Mouse (Mus musculus) heart, postnatal 36 days (tissue): ENCODE data around the gene Phactr2. TPM values are rescaled to one million over a fixed set of nuclear protein-coding genes. Genes with fewer than 3 reads are reported as not detected.
"Not testable (repeated sequence)": the region's sequence is repeated elsewhere in the genome, so short reads cannot be mapped to it uniquely, and the experiment has no call there.

Experiments
- DNase-seq, 2 experiments: peaks; one replicate each; pipeline ENCODE4 v3.0.0; 2021 to 2022
- intact Hi-C: fragments of 180-260 bp; cut with DNase I; formaldehyde crosslinking; loops from one replicate; pipeline ENCODE4 v1.15.1; 2025
- total RNA-seq, 2 experiments: library from RNA; stranded (reverse); gene quantifications; 2 replicates each; pipeline ENCODE4 v1.2.3; 2021

Phactr2 gene
- total RNA-seq: 10 to 100 TPM; 45.6 to 45.8 TPM

DNA sequence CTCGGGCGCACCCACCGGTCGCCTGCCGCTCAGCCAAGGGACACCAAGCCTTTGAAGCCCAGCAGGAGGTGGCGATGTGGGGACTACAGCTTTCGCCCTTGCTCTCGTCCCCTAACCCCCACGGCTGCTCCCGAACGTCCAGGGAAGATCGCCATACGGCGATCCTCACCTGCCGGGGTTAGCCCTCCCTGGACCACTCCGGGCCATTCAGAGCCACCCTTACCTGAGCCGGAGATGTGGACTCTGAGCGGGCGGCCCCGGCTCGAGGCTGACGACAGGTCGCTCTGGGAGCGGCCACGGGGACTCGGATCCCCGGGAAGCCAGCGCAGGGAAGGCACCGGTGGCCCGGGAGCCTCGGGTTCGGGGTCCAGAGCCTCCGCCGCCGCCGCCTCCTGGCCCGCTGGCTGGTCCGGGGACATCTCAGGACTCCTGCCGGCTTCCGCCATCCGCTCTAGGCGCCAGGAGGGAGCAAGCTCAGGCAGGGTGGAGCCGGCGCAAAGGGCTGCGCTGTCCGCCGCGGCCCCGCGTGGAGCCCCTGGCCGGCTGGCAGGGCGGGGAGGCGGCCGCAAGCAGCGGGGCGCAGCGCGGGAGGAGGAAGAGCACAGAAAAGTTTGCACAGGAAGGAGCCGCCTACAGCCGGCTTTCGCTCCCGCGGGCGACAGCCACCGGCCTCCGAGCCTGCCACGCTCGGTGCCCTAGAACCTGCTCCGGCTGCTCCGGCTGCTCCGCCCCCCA is at the start of gene Phactr2:
TSS of gene Phactr2 (minus strand) at position 580 of the 735 bp plus-strand sequence.
- intact Hi-C loops: no loop called here
- DNase-seq: peak; percentile 46 to 60

DNA sequence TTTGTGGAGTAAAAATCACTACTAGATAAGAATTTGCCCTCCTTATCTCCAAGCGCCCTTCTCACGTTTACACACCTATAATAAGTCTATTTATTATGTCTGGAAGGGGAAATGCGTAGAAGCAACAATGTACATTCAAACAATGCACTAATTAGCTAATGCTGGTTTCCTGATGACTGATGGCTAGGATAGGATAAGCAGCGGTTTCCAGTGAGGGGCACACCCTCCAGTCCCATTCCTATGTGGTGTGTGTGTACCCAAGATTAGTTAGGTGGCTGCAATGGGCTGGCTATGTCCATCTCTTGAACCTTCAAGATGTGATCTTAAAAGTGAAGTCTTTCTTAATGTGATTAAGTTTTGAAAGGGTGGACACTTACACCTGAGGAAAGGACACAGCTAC is 47.6 kb upstream of the Phactr2 start:
- DNase-seq: no peak
- intact Hi-C loops: no loop called here

DNA sequence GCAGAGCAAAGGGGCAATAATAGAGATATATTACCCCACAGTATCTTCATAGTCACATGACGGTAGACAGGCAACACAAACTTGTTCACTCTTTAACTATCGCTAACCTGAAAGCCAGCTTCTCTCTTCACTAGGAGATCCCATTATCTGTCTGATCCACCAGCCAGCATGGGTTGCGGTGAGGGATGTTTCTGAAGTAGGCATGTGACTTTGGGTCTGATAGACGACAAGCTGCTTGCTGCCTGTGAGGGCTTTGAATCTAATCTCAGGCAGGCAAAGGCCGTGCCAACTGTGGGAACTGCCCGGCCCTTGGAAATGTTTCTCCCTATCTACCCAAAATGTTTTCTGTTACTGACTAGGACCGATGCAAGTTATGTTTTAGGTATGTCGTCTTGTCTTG is 28.2 kb upstream of the Phactr2 start:
- DNase-seq: peak in 1 of 2 experiments; percentile 12
- intact Hi-C loops: loop anchor here (5.0 kb wide), 1 partner anchor 65 kb away; no protein-coding TSS in a partner anchor

DNA sequence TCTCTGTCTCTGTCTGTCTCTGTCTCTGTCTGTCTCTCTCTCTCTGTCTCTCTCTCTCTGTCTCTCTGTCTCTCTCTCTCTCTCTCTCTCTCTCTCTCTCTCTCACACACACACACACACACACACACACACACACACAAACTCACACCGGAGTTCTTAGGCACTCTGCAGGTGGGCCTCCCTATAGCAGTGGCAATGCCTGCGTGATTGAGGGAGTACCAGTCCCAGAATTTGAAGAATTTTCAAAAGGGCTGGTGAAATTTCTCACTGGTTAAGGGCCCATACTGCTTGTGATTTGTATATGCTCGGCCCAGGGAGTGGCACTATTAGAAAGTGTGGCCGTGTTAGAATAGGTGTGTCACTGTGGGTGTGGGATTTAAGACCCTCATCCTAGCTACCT is 27.3 kb upstream of the Phactr2 start:
- not testable (repeated sequence) for DNase-seq
- intact Hi-C loops: loop anchor here (5.0 kb wide), 1 partner anchor 64 kb away; no protein-coding TSS in a partner anchor

DNA sequence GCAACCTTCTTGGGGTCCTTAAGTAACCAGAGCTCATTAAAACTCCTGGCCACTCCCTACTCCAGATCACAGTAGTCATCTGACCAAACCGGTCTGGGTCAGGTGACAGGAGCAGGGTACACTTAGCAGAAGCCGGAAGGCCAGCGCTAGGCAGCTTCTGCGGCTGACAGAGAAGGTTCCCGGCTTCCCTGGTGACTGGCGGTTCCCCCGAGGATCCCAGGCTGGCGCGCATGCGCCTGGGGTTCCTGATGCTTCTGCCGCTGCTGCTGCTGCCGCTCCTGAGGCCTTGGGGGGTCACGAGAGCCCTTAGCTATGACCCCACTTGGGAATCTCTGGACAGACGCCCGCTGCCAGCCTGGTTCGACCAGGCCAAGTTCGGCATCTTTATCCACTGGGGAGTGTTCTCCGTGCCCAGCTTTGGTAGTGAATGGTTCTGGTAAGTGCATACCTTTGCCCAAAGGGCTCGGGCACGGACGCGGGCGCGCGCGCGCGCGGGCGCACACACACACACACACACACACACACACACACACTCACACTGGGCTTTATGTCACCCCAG is 26.8 kb upstream of the Phactr2 start:
- peak; percentile 83 to 86 for DNase-seq
- intact Hi-C loops: loop anchor here (5.0 kb wide), 1 partner anchor 64 kb away; no protein-coding TSS in a partner anchor

DNA sequence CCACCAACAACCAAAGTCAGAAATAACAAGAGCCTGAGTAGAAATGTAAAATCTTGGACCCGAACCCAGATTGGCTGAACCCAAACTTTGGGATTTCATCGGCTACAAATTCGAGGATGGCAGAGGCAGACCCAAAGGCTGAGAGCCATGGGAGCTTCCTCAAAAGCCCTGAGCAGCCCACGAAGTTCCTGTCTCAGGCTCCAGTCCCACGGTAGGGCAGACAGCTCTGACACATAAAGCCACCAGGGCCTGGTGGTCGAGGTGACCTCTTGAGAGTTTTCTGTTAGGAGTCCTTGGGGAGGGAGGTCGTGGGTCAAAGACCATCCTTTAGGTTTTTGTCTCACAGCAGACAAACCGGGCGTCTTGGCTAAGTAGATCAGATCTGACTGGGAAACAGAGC is 26.3 kb upstream of the Phactr2 start:
- intact Hi-C loops: loop anchor here (5.0 kb wide), 1 partner anchor 63 kb away; no protein-coding TSS in a partner anchor
- DNase-seq: peak in 1 of 2 experiments; percentile 27

DNA sequence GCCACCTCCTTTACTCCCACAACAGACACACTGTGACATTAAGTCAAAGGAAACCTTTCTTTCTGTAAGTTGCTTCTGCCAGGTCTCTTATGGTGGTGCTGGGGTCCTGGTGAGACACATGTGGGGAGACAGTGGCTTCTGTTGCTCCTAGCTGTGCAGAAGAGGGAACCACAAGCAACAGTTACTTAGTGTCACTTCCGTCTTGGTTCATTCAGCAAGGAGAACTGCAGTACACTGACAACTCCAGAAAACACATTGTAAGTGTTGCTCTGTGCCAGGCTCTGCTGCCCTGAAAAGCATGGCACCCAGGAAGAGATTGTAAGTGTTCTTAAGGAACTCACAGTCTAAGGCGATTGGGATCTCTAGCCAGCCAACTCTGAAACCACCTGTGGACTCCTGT is 25.1 kb upstream of the Phactr2 start, which contains the start of gene Fuca2:
TSS of gene Fuca2 (plus strand) at position 210 of the 400 bp plus-strand sequence.
- DNase-seq: no peak
- intact Hi-C loops: no loop called here

DNA sequence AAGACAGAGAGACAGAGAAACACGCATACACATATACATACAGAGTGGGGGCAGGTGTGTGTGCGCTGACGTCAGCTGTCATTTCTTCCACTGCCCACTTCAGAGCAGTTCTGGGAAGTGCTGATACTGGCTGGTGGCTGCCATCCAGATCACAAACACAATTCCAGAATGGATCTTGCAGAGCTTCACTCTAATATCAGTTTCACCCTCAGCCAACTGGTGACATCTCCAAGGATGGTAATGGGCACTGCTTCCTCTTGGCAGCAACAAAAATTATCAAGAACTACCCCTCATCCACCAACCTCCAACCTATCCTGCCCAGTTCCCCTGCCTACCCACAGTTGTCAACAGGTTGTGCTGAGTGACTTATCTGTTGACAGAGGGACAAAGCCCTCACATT is 22.1 kb upstream of the Phactr2 start:
- intact Hi-C loops: no loop called here

DNA sequence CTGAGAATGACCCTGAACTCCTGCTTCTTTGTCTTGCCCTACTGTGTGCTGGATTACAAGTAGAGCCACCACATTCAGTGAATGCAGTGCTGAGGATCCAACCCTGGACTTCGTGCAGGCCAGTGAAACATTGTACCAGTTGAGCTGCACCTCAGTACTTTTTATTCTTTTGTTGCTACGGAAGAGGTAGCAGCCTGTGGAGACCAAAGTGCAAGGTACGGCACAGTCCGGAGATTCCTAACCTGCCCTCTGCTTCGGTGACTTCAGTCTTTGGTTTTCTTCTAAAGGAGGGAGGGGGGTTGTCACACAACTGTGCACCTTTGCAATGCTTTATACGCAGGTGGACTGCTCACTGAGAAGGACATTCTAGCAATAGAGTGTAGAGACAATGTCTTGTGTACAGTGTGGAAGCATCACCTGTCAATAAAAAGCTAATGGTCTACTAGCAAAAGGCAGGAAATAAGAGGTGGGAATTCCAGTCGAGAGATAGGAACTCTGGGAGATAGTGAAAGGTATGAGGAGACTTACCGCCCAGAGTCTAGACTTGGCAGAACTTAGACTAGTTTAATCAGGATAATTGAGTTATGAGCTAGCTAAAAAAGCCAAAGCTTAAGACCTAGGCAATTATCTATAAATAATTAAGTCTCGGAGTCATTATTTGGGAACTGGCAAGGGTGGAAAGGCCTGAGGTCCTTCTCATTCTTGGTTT is 19.9 kb upstream of the Phactr2 start:
- DNase-seq: no peak
- intact Hi-C loops: no loop called here

More for the DNA sequence above, 22.1 kb upstream of the Phactr2 start:
- peak; percentile 34 to 58 for DNase-seq

DNA sequence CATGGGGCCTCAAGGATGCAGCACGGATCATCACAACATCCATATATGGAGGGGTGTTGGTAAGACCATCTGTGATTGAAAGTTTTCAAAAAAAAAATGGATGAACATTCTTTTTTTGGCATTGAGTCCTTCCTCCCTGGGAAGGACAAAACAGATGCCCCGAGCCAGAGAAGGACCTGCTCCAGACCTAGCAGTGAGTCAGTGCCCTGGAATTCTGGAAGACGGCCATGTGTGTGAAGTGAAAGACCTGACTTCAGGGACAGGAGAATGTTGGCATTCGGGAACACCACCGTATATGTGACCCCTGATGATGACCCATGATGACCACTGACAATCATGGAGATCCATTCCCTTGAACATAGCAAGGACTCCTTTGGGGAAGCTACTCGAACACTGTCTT is 15.5 kb upstream of the Phactr2 start:
- no peak for DNase-seq
- intact Hi-C loops: no loop called here

DNA sequence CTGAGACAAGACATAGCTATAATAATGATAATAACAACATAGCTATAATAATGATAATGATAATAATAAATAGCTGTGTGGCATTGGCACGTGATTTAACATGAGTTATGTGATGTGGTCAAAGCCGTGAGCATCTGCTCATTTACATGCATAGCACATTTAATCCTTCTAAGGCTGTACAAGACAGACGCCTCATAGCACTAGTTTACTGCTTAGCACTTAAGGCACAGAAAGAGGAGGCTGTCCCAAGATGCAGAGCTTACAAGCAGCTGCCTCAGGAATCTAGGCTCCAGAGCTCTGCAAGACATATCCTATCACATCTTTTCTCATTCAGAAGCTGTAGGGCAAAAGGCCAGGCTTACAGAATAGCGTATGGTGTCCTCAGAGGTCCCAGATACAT is 11.7 kb upstream of the Phactr2 start:
- DNase-seq: no peak
- intact Hi-C loops: no loop called here

DNA sequence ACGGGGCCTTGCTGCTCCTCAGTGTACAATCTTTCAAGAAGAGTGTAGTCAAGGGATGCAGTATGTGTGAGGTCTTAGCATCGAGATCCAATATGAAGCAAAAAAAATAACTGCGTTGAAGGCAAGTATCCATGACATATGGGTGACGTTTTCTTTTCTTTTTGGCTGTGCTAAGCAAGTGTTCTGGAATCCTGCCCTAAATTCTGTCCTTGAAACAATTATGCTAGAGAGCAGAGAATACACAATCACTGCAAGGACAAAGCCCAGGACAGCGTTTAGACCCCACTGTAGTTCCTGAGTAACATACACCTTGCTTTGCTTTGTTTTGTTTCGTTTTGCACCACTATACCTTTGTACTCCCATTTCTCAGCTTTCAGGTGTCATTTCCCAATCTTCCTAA is 5.1 kb upstream of the Phactr2 start:
- intact Hi-C loops: no loop called here
- no peak for DNase-seq

DNA sequence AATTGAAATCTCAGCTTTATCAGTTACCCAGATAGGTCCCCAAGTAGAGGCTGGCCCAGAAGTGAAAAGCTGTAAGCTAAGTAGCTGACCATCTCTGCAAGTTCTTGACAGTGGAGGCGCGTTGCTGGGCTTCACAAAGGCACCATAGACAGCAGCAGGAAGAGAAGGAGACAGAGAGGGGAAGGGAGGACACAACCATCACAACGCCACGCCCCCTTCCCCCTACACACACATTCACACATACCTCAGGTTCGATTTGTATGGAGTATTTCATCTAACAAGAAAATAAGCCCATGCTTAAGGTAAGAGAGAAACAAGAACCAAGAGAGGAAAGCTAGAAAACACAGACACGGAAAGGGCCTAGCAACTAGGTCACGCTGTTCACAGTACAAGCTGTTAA is 909 bp upstream of the Phactr2 start:
- DNase-seq: no peak
- intact Hi-C loops: no loop called here

DNA sequence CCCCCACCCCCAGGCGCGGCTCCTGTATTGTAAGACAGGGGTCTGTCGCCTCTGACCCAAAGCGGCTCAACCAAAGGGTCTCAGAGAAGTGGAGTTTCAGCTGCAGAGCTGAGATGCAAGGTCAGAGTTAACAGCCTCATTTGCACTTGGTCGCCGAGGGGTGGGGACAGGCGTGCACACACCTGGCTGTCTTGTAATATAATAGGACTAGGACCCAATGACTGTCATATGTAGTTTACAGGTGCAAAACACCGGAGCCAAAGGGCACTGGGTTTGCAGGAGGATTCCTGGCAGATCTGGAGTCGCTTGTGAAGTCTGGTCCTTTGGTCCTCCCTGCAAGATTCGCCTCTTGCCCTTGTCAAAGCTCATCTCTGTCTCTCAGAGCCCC is 350 bp upstream of the Phactr2 start:
- intact Hi-C loops: no loop called here
- no peak for DNase-seq

DNA sequence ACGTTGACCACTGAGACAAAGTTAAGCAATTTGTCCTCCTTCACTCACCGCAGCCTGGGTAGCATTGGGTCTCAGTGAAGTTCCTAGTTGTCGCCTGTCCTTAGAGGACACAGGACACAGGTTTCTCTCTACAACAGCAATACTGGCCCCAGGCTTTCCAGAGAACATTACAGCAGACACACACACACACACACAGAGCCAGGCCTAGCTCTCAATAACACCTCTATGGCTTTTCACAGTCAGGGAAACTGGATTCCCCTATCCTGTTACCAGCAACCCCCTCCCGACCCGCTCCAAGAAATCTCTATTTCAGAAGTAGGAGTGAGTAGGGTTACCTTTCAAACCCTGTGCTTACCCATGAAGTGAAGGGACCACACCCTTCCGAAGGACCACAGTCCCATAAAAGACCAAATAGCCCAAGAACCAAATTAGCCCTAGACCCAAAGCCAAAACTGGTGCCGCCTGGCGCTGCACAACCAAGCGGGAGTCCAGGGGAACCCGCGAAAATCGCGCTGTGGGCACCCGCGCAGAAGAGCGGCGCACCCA is 852 bp downstream of the Phactr2 start:
- intact Hi-C loops: no loop called here
- no peak for DNase-seq

DNA sequence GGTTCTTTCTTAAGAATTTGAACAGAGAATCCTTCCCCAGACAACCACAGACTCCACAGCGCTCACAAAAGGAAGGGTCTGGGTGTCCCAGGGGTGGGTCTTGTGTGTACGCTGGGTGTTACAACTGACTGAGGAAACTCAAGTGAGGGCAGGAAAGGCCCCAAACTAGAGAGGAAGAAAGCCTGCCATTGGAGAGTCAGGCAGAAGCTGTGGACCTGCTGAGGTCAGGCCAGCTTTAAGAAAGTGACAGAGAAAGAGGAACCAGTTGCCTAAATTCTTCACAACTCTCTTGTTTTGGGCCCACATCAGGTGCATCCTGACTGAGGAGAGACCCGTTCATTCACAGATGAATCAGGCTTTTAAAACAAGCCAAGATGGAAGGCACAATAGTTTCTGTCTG is 4.0 kb downstream of the Phactr2 start:
- intact Hi-C loops: no loop called here
- DNase-seq: no peak

DNA sequence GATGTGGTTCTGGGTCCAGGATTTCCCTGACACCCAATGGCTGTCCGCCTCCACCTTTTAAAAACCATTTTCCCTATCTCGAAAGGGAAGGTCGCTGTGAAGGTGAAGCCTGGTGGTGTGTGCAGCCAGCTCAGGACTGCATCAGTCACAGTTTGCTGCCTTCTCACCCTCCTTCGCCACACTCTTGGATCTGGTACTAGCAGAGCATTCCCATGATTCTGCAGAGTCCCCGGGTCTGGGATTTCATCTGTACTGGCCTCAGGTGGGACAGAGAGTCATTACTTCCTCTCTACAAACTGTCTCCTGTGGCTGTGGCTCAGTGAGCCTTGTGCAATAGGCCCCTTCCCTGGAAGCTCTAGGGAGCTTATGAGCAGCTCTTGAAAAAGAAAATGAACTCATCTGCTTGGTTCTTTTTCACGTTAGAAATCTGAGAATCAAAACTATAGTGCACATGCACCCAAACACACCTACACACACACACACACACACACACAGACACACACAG is 6.1 kb downstream of the Phactr2 start:
- DNase-seq, intact Hi-C loops: not testable (repeated sequence)

DNA sequence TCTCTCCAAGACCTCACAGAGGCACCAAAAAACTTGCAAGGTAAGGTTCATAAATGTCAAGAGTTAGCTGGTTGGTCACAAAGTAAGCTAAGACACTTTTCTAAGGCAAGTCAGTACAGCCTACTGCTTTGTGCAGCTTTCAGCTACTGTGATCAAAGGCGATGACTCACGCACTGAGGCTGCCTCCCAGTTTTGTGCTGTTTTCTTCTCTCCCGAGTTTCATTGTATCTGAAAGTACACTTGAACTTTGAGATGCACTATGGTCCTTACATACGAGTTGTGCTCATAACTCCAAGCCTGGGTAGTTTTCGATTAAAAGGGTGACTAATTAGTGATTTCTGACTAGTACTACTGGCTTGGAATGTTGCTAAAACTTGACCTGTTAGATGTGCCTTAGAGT is 7.3 kb downstream of the Phactr2 start:
- DNase-seq: no peak
- intact Hi-C loops: no loop called here

DNA sequence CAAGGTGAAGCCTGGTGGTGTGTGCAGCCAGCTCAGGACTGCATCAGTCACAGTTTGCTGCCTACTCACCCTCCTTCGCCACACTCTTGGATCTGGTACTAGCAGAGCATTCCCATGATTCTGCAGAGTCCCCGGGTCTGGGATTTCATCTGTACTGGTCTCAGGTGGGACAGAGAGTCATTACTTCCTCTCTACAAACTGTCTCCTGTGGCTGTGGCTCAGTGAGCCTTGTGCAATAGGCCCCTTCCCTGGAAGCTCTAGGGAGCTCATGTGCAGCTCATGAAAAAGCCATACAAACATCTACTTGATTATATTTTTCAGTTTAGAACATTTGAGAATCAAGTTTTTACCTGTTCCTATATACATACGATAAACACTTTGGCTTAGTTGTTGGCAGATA is 9.9 kb downstream of the Phactr2 start:
- intact Hi-C loops, DNase-seq: not testable (repeated sequence)

DNA sequence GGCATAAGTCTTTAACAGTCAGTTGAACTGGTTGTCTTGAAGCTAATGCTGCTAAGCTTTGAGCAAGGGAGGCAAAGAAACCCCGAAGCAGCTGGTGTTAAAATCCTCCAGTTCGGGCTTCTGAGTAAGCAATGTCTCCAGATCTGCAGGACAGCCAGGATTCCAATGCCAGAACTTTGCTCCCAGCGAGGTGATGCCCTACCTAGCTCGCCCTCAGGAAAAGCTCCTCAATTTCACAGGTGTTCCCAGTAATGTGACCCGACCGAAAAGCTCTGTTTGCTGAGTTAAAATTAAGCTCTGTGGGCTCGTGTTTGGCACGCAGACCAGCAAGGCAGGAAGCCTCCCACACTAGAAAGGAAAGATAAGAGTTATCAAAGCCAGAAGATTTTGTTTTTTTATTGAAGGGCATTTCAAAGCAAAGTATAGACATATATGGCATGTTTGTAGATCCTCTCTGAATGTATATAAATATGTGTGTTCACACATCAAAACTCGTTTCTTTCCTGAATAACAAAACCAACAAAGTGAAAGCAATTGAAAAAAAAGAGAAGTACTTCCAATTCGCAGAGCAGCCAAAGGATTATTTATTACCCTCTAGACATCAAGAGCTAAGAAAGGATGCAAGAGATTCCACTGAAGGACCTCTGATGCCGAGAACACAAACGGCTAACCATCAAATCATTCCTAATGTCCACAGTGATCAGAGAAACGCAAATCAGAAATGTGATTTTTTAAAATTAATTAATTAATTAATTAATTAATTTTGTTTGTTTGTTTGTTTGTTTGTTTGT is 20.8 kb downstream of the Phactr2 start:
- intact Hi-C loops: no loop called here
- DNase-seq: no peak
